Mouse (Mus musculus): ENCODE data around the gene Tub. TPM values are rescaled to one million over a fixed set of nuclear protein-coding genes. Genes with fewer than 3 reads are reported as not detected.

Gene Tub
- 49.4 and 57.8 TPM in 2 replicates for polyA plus RNA-seq (2015; fragmentation: Nextera tagmentation; extraction: Ambion mirVana)

GRCm38 (mm10) chr7:108950312-108950761 is at the start of gene Tub:
Gene Tub, plus strand, starts transcription at chr7:108950338.
- Histone ChIP-seq H3K27ac (ENCODE audit: low read length) (peak within 1 kb of the TSS; percentile 66), H3K4me3 (replicated peaks; ENCODE audit: low read length) (peak within 1 kb of the TSS; percentile 78), H3K36me3 (ENCODE audit: control insufficient read depth, insufficient read depth) (no peaks in the 10 kb centered on the region; the same call in 1 of the 2 replicates), H3K4me1 (replicated peaks; ENCODE audit: control insufficient read depth, insufficient read depth, low read length) (peaks cover 12% of the 10 kb centered on the region), H3K27me3 (replicated peaks; ENCODE audit: control insufficient read depth, insufficient read depth, low read length) (peaks cover 27% of the 10 kb centered on the region), H3K4me2 (ENCODE audit: low read length) (peak within 1 kb of the TSS; percentile 86), H3K9me3 (ENCODE audit: control insufficient read depth, low read length) (no peaks in the 10 kb centered on the region), H3K9ac (replicated peaks; ENCODE audit: low read depth, low read length) (peak within 1 kb of the TSS; percentile 76)
- peak; percentile 85 for ATAC-seq
- 1% methylated on average over 42 of the region's 44 CpGs for WGBS

GRCm38 (mm10) chr7:108903969-108904368 is 46.2 kb upstream of the Tub start:
- no peak for ATAC-seq
- no peak overlapping the region for H3K4me3 ChIP-seq (replicated peaks; ENCODE audit: low read length)
- H3K36me3 ChIP-seq (ENCODE audit: control insufficient read depth, insufficient read depth) = no peaks in the 10 kb centered on the region
- 83% methylated on average over 2 of the region's 2 CpGs for WGBS
- no peak overlapping the region for H3K4me2 ChIP-seq (ENCODE audit: low read length)
- no peaks in the 10 kb centered on the region for H3K4me1 ChIP-seq (replicated peaks; ENCODE audit: control insufficient read depth, insufficient read depth, low read length)
- no peaks in the 10 kb centered on the region for H3K9me3 ChIP-seq (ENCODE audit: control insufficient read depth, low read length)
- no peaks in the 10 kb centered on the region for H3K27me3 ChIP-seq (replicated peaks; ENCODE audit: control insufficient read depth, insufficient read depth, low read length)
- H3K9ac ChIP-seq (replicated peaks; ENCODE audit: low read depth, low read length) = no peak overlapping the region
- H3K27ac ChIP-seq (ENCODE audit: low read length) = no peak overlapping the region

GRCm38 (mm10) chr7:108927043-108927442 is 23.1 kb upstream of the Tub start:
- H3K4me2 ChIP-seq (ENCODE audit: low read length) = no peak overlapping the region
- H3K9me3 ChIP-seq (ENCODE audit: control insufficient read depth, low read length) = no peaks in the 10 kb centered on the region
- no peak for ATAC-seq
- H3K27me3 ChIP-seq (replicated peaks; ENCODE audit: control insufficient read depth, insufficient read depth, low read length) = no peaks in the 10 kb centered on the region
- H3K9ac ChIP-seq (replicated peaks; ENCODE audit: low read depth, low read length) = no peak overlapping the region
- H3K27ac ChIP-seq (ENCODE audit: low read length) = no peak overlapping the region
- H3K36me3 ChIP-seq (ENCODE audit: control insufficient read depth, insufficient read depth) = no peaks in the 10 kb centered on the region
- 86% methylated on average over 4 of the region's 4 CpGs for WGBS
- no peak overlapping the region for H3K4me3 ChIP-seq (replicated peaks; ENCODE audit: low read length)
- no peaks in the 10 kb centered on the region for H3K4me1 ChIP-seq (replicated peaks; ENCODE audit: control insufficient read depth, insufficient read depth, low read length)

GRCm38 (mm10) chr7:108928280-108929188 is 21.6 kb upstream of the Tub start:
- no peaks in the 10 kb centered on the region for H3K9me3 ChIP-seq (ENCODE audit: control insufficient read depth, low read length)

GRCm38 (mm10) chr7:108929726-108930393 is 20.3 kb upstream of the Tub start, which contains the start of gene Nlrp10:
Gene Nlrp10, minus strand, starts transcription at chr7:108930178.
- no peak for ATAC-seq
- Histone ChIP-seq H3K9ac (replicated peaks; ENCODE audit: low read depth, low read length) (no peak within 1 kb of the TSS), H3K4me1 (replicated peaks; ENCODE audit: control insufficient read depth, insufficient read depth, low read length) (peaks cover under 1% of the 10 kb centered on the region), H3K4me3 (replicated peaks; ENCODE audit: low read length) (no peak within 1 kb of the TSS), H3K27ac (ENCODE audit: low read length) (no peak within 1 kb of the TSS), H3K4me2 (ENCODE audit: low read length) (no peak within 1 kb of the TSS), H3K27me3 (replicated peaks; ENCODE audit: control insufficient read depth, insufficient read depth, low read length) (no peaks in the 10 kb centered on the region), H3K36me3 (ENCODE audit: control insufficient read depth, insufficient read depth) (no peaks in the 10 kb centered on the region), H3K9me3 (ENCODE audit: control insufficient read depth, low read length) (no peaks in the 10 kb centered on the region)
- 75% methylated on average over 6 of the region's 6 CpGs for WGBS

More at GRCm38 (mm10) chr7:108928280-108929188, 21.6 kb upstream of the Tub start:
- no peaks in the 10 kb centered on the region for H3K4me1 ChIP-seq (replicated peaks; ENCODE audit: control insufficient read depth, insufficient read depth, low read length)
- no peak for ATAC-seq
- H3K27ac ChIP-seq (ENCODE audit: low read length) = no peak overlapping the region
- no peak overlapping the region for H3K4me2 ChIP-seq (ENCODE audit: low read length)
- 80% methylated on average over 11 of the region's 11 CpGs for WGBS
- no peak overlapping the region for H3K9ac ChIP-seq (replicated peaks; ENCODE audit: low read depth, low read length)
- no peak overlapping the region for H3K4me3 ChIP-seq (replicated peaks; ENCODE audit: low read length)
- H3K36me3 ChIP-seq (ENCODE audit: control insufficient read depth, insufficient read depth) = no peaks in the 10 kb centered on the region
- no peaks in the 10 kb centered on the region for H3K27me3 ChIP-seq (replicated peaks; ENCODE audit: control insufficient read depth, insufficient read depth, low read length)

GRCm38 (mm10) chr7:108933794-108934731 is 16.1 kb upstream of the Tub start, which contains the start of gene Eif3f:
Gene Eif3f, plus strand, starts transcription at chr7:108934417.
- Histone ChIP-seq H3K4me2 (ENCODE audit: low read length) (peak within 1 kb of the TSS; percentile 95), H3K9me3 (ENCODE audit: control insufficient read depth, low read length) (no peaks in the 10 kb centered on the region), H3K9ac (replicated peaks; ENCODE audit: low read depth, low read length) (peak within 1 kb of the TSS; percentile 96), H3K4me3 (replicated peaks; ENCODE audit: low read length) (peak within 1 kb of the TSS; percentile 99), H3K27me3 (replicated peaks; ENCODE audit: control insufficient read depth, insufficient read depth, low read length) (no peaks in the 10 kb centered on the region), H3K36me3 (ENCODE audit: control insufficient read depth, insufficient read depth) (peaks cover 13% of the 10 kb centered on the region), H3K4me1 (replicated peaks; ENCODE audit: control insufficient read depth, insufficient read depth, low read length) (peaks cover 19% of the 10 kb centered on the region), H3K27ac (ENCODE audit: low read length) (peak within 1 kb of the TSS; percentile 55)
- 2% methylated on average over 49 of the region's 50 CpGs for WGBS
- peak; percentile 97 for ATAC-seq

- no peak for ATAC-seq
- H3K27ac ChIP-seq (ENCODE audit: low read length) = peak overlapping the region; percentile 55; the same call in 1 of the 2 replicates
Measured at GRCm38 (mm10) chr7:108934836-108935235, 15.3 kb upstream of the Tub start.

GRCm38 (mm10) chr7:108935411-108935810 is 14.7 kb upstream of the Tub start:
- Histone ChIP-seq H3K4me3 (replicated peaks; ENCODE audit: low read length) (peak overlapping the region; percentile 99), H3K4me2 (ENCODE audit: low read length) (peak overlapping the region; percentile 95), H3K9ac (replicated peaks; ENCODE audit: low read depth, low read length) (0 out of 2 replicates have a peak overlapping the region, but pooled peaks have one; percentile 10), H3K27ac (ENCODE audit: low read length) (no peak overlapping the region), H3K36me3 (ENCODE audit: control insufficient read depth, insufficient read depth) (peaks cover 22% of the 10 kb centered on the region), H3K4me1 (replicated peaks; ENCODE audit: control insufficient read depth, insufficient read depth, low read length) (peaks cover 19% of the 10 kb centered on the region), H3K27me3 (replicated peaks; ENCODE audit: control insufficient read depth, insufficient read depth, low read length) (no peaks in the 10 kb centered on the region), H3K9me3 (ENCODE audit: control insufficient read depth, low read length) (no peaks in the 10 kb centered on the region)
- WGBS = 87% methylated on average over 7 of the region's 7 CpGs
- no peak for ATAC-seq

More at GRCm38 (mm10) chr7:108934836-108935235, 15.3 kb upstream of the Tub start:
- Histone ChIP-seq H3K9ac (replicated peaks; ENCODE audit: low read depth, low read length) (peak overlapping the region; percentile 96), H3K9me3 (ENCODE audit: control insufficient read depth, low read length) (no peaks in the 10 kb centered on the region), H3K4me2 (ENCODE audit: low read length) (peak overlapping the region; percentile 95), H3K36me3 (ENCODE audit: control insufficient read depth, insufficient read depth) (peaks cover 18% of the 10 kb centered on the region), H3K4me3 (replicated peaks; ENCODE audit: low read length) (peak overlapping the region; percentile 99), H3K27me3 (replicated peaks; ENCODE audit: control insufficient read depth, insufficient read depth, low read length) (no peaks in the 10 kb centered on the region), H3K4me1 (replicated peaks; ENCODE audit: control insufficient read depth, insufficient read depth, low read length) (peaks cover 19% of the 10 kb centered on the region)
- whole genome bisulfite sequencing = 4% methylated on average over 8 of the region's 8 CpGs

Measured in forebrain, embryonic 16.5 days (tissue).